Mouse (Mus musculus): ENCODE measurements around the gene Wars2. TPM values are rescaled to one million over a fixed set of nuclear protein-coding genes. Genes with fewer than 3 reads are reported as not detected.
A peak's percentile ranks its signal among the peaks of the same experiment; 100 is the strongest.

Wars2 gene
- polyA plus RNA-seq, 1 experiment from 2014 or later = 17.9 TPM

GRCm38 (mm10) chr3:99147886-99148285, 7.0 kb downstream of the Wars2 start:
- no peak for TF ChIP-seq CTCF (IDR thresholded peaks at IDR 0.05)
- no peaks in the 10 kb centered on the region for H3K27me3 ChIP-seq
- ChIA-PET POLR2A (no interaction called here), CTCF (no interaction called here)
- in situ Hi-C loops (cut with MboI; ENCODE audit: low pct_unique_long_range_greater_than_20kb) = no loop called here
- no peak for DNase-seq (ENCODE audit: low read depth, low spot score)
- no peak for ATAC-seq

- no peak for DNase-seq (ENCODE audit: low read depth, low spot score)
- POLR2A ChIA-PET = no interaction called here
- no peak for ATAC-seq
- in situ Hi-C loops (cut with MboI; ENCODE audit: low pct_unique_long_range_greater_than_20kb) = no loop called here
- no peak for TF ChIP-seq CTCF (IDR thresholded peaks at IDR 0.05)
- CTCF ChIA-PET = interaction anchor here (0.6 kb wide), 1 partner anchor 54 kb away, joined by 4 read pairs; no protein-coding TSS in a partner anchor
- no peaks in the 10 kb centered on the region for H3K27me3 ChIP-seq
Measured at GRCm38 (mm10) chr3:99149035-99149434, 8.2 kb downstream of the Wars2 start.

GRCm38 (mm10) chr3:99156286-99156685, 15.4 kb downstream of the Wars2 start:
- TF ChIP-seq CTCF (IDR thresholded peaks at IDR 0.05) = no peak
- in situ Hi-C loops (cut with MboI; ENCODE audit: low pct_unique_long_range_greater_than_20kb) = no loop called here
- H3K27me3 ChIP-seq = no peaks in the 10 kb centered on the region
- DNase-seq (ENCODE audit: low read depth, low spot score) (no peak), ATAC-seq (no peak)
- ChIA-PET CTCF (interaction anchor here (1.5 kb wide), 1 partner anchor 8 kb away, joined by 4 read pairs; no protein-coding TSS in a partner anchor), POLR2A (no interaction called here)

GRCm38 (mm10) chr3:99156987-99157386, 16.1 kb downstream of the Wars2 start:
- ATAC-seq (no peak), DNase-seq (ENCODE audit: low read depth, low spot score) (no peak)
- H3K27me3 ChIP-seq = no peaks in the 10 kb centered on the region
- in situ Hi-C loops (cut with MboI; ENCODE audit: low pct_unique_long_range_greater_than_20kb) = no loop called here
- ChIA-PET POLR2A (no interaction called here), CTCF (no interaction called here)
- no peak for TF ChIP-seq CTCF (IDR thresholded peaks at IDR 0.05)

GRCm38 (mm10) chr3:99157451-99158015, 16.7 kb downstream of the Wars2 start:
- H3K27me3 ChIP-seq = no peaks in the 10 kb centered on the region
- ChIA-PET CTCF (no interaction called here), POLR2A (no interaction called here)
- TF ChIP-seq CTCF (IDR thresholded peaks at IDR 0.05) = no peak
- DNase-seq (ENCODE audit: low read depth, low spot score) = no peak
- ATAC-seq = no peak
- in situ Hi-C loops (cut with MboI; ENCODE audit: low pct_unique_long_range_greater_than_20kb) = no loop called here

GRCm38 (mm10) chr3:99160016-99160415, 19.1 kb downstream of the Wars2 start:
- no peaks in the 10 kb centered on the region for H3K27me3 ChIP-seq
- POLR2A ChIA-PET = no interaction called here
- ATAC-seq = no peak
- in situ Hi-C loops (cut with MboI; ENCODE audit: low pct_unique_long_range_greater_than_20kb) = no loop called here
- CTCF ChIA-PET = no interaction called here
- no peak for DNase-seq (ENCODE audit: low read depth, low spot score)
- no peak for TF ChIP-seq CTCF (IDR thresholded peaks at IDR 0.05)

GRCm38 (mm10) chr3:99162191-99162590, 21.3 kb downstream of the Wars2 start:
- no peak for TF ChIP-seq CTCF (IDR thresholded peaks at IDR 0.05)
- ChIA-PET POLR2A (no interaction called here), CTCF (no interaction called here)
- in situ Hi-C loops (cut with MboI; ENCODE audit: low pct_unique_long_range_greater_than_20kb) = no loop called here
- ATAC-seq (no peak), DNase-seq (ENCODE audit: low read depth, low spot score) (no peak)
- H3K27me3 ChIP-seq = no peaks in the 10 kb centered on the region

GRCm38 (mm10) chr3:99167734-99168133, 26.9 kb downstream of the Wars2 start:
- H3K27me3 ChIP-seq = no peaks in the 10 kb centered on the region
- no peak for ATAC-seq
- in situ Hi-C loops (cut with MboI; ENCODE audit: low pct_unique_long_range_greater_than_20kb) = no loop called here
- ChIA-PET POLR2A (no interaction called here), CTCF (interaction anchor here (1.1 kb wide), 1 partner anchor 20 kb away, joined by 3 read pairs; no protein-coding TSS in a partner anchor)
- DNase-seq (ENCODE audit: low read depth, low spot score) = no peak
- peak; percentile 23 for TF ChIP-seq CTCF (IDR thresholded peaks at IDR 0.05)

- ATAC-seq (no peak), DNase-seq (ENCODE audit: low read depth, low spot score) (no peak)
- no peak for TF ChIP-seq CTCF (IDR thresholded peaks at IDR 0.05)
- ChIA-PET CTCF (no interaction called here), POLR2A (no interaction called here)
- H3K27me3 ChIP-seq = no peaks in the 10 kb centered on the region
- in situ Hi-C loops (cut with MboI; ENCODE audit: low pct_unique_long_range_greater_than_20kb) = no loop called here
Measured at GRCm38 (mm10) chr3:99173178-99173577, 32.3 kb downstream of the Wars2 start.

- ChIA-PET POLR2A (no interaction called here), CTCF (no interaction called here)
- ATAC-seq = no peak
- no peaks in the 10 kb centered on the region for H3K27me3 ChIP-seq
- TF ChIP-seq CTCF (IDR thresholded peaks at IDR 0.05) = no peak
- in situ Hi-C loops (cut with MboI; ENCODE audit: low pct_unique_long_range_greater_than_20kb) = no loop called here
- no peak for DNase-seq (ENCODE audit: low read depth, low spot score)
Measured at GRCm38 (mm10) chr3:99174658-99175304, 33.9 kb downstream of the Wars2 start.

- POLR2A ChIA-PET = no interaction called here
- in situ Hi-C loops (cut with MboI; ENCODE audit: low pct_unique_long_range_greater_than_20kb) = no loop called here
- CTCF ChIA-PET = interaction anchor here (1.2 to 1.3 kb wide), 2 partner anchors 13 to 17 kb away, joined by 3 to 4 read pairs; no protein-coding TSS in a partner anchor
- DNase-seq (ENCODE audit: low read depth, low spot score) (no peak), ATAC-seq (peak; percentile 41)
- no peaks in the 10 kb centered on the region for H3K27me3 ChIP-seq
- no peak for TF ChIP-seq CTCF (IDR thresholded peaks at IDR 0.05)
Measured at GRCm38 (mm10) chr3:99183355-99184016, 42.6 kb downstream of the Wars2 start.

Measured in Patski (cell line).